Mouse (Mus musculus) heart, postnatal 0 days (tissue): ENCODE measurements at regions not wholly inside any gene's neighbourhood (a gene's known extent, or its start where the extent isn't known, plus 50 kb on each side); places are given as distances from the start of the nearest gene placed in this dataset.

Experiments
- ATAC-seq: fragments of 200-750 bp; cut with Nextera tagmentation; 2 replicates; pipeline ENCODE4 v1.8.0; 2017; ENCODE audit warnings: low read depth, moderate number of reproducible peaks, moderate library complexity; ENCODE audit not compliant: insufficient read depth
- DNase-seq: peaks from one replicate; pipeline ENCODE4 v3.0.0-alpha.2; 2016; ENCODE audit warnings: low spot score
- H3K27ac ChIP-seq: fragments of 300-500 bp; sonication (generic); 2 replicates; pipeline ENCODE4 v1.5.1; 2014; ENCODE audit warnings: low read depth, mild to moderate bottlenecking
- H3K27me3 ChIP-seq: fragments of 300-500 bp; sonication (generic); 2 replicates; pipeline ENCODE4 v1.6.1; 2014; ENCODE audit warnings: low read length, mixed read lengths; ENCODE audit not compliant: control insufficient read depth, insufficient read depth
- H3K36me3 ChIP-seq: fragments of 300-500 bp; sonication (generic); replicated peaks from 2 replicates; pipeline ENCODE4 v1.6.1; 2014; ENCODE audit warnings: low read length, mixed read lengths; ENCODE audit not compliant: control insufficient read depth, insufficient read depth
- H3K4me1 ChIP-seq: fragments of 300-500 bp; sonication (generic); 2 replicates; pipeline ENCODE4 v1.6.1; 2014; ENCODE audit warnings: antibody characterized with exemption; ENCODE audit not compliant: control insufficient read depth, insufficient read depth
- H3K4me2 ChIP-seq: fragments of 300-500 bp; sonication (generic); 2 replicates; pipeline ENCODE4 v1.6.1; 2014; ENCODE audit warnings: low read depth, mild to moderate bottlenecking, low read length, moderate library complexity
- H3K4me3 ChIP-seq: fragments of 300-500 bp; sonication (generic); 2 replicates; pipeline ENCODE4 v1.5.1; 2014; ENCODE audit warnings: low read depth, low read length
- H3K9ac ChIP-seq: fragments of 300-500 bp; sonication (generic); replicated peaks from 2 replicates; pipeline ENCODE4 v1.6.1; 2014; ENCODE audit warnings: low read depth, low read length, mixed read lengths
- H3K9me3 ChIP-seq: fragments of 300-500 bp; sonication (generic); replicated peaks from 2 replicates; pipeline ENCODE4 v1.6.1; 2016; ENCODE audit warnings: low read length; ENCODE audit not compliant: control insufficient read depth
- CTCF ChIP-seq: IDR thresholded peaks from 2 replicates; pipeline ENCODE4 v1.5.1; 2016; ENCODE audit warnings: antibody characterized with exemption, control low read depth, low read depth
- EP300 ChIP-seq: IDR thresholded peaks from 2 replicates; pipeline ENCODE4 v1.6.1; 2016; ENCODE audit warnings: antibody characterized with exemption, low read depth
- WGBS: fragments of 180-500 bp; shearing (Covaris S2); extraction: QIAGEN DNeasy Blood & Tissue Kit; methylation state at CpG from one replicate; pipeline ENCODE4 v1.1.7; 2014; 5-methylcytosine and 5-hydroxymethylcytosine counted together

GRCm38 (mm10) chr15:59954345-59954744 lies 62.1 kb downstream of the 4933412E24Rik start:
- no peak for TF ChIP-seq EP300
- Histone ChIP-seq H3K9ac (no peak overlapping the region), H3K4me3 (no peak overlapping the region), H3K27ac (no peak overlapping the region), H3K4me1 (peaks cover 10% of the 10 kb centered on the region; the same call in 1 of the 2 replicates), H3K27me3 (no peaks in the 10 kb centered on the region), H3K36me3 (no peaks in the 10 kb centered on the region), H3K4me2 (no peak overlapping the region), H3K9me3 (no peaks in the 10 kb centered on the region)
- ATAC-seq (no peak), DNase-seq (no peak)
- 57% methylated on average over 3 of the region's 3 CpGs for whole genome bisulfite sequencing

GRCm38 (mm10) chr15:59953857-59954256 lies 62.6 kb downstream of the 4933412E24Rik start:
- WGBS, result 18% methylated on average over 4 of the region's 4 CpGs
- H3K36me3 ChIP-seq, result no peaks in the 10 kb centered on the region
- no peak overlapping the region for H3K9ac ChIP-seq
- H3K27ac ChIP-seq, result no peak overlapping the region
- no peak for ATAC-seq
- no peak for TF ChIP-seq EP300
- TF ChIP-seq CTCF, result no peak
- no peaks in the 10 kb centered on the region for H3K27me3 ChIP-seq
- H3K4me1 ChIP-seq, result peaks cover 10% of the 10 kb centered on the region; the same call in 1 of the 2 replicates
- H3K4me2 ChIP-seq, result no peak overlapping the region
- H3K9me3 ChIP-seq, result no peaks in the 10 kb centered on the region
- no peak overlapping the region for H3K4me3 ChIP-seq
- DNase-seq, result no peak

GRCm38 (mm10) chr15:59950617-59951216 lies 65.7 kb downstream of the 4933412E24Rik start:
- peaks cover 10% of the 10 kb centered on the region; the same call in 1 of the 2 replicates for H3K4me1 ChIP-seq
- peak overlapping the region; percentile 28; the same call in 1 of the 2 replicates for H3K4me2 ChIP-seq
- WGBS, result 70% methylated on average over 3 of the region's 3 CpGs
- no peaks in the 10 kb centered on the region for H3K36me3 ChIP-seq
- no peak overlapping the region for H3K27ac ChIP-seq
- no peaks in the 10 kb centered on the region for H3K27me3 ChIP-seq
- TF ChIP-seq EP300 (no peak), CTCF (no peak)
- no peaks in the 10 kb centered on the region for H3K9me3 ChIP-seq
- H3K9ac ChIP-seq, result no peak overlapping the region
- DNase-seq, result no peak
- no peak overlapping the region for H3K4me3 ChIP-seq
- ATAC-seq, result no peak

DNA sequence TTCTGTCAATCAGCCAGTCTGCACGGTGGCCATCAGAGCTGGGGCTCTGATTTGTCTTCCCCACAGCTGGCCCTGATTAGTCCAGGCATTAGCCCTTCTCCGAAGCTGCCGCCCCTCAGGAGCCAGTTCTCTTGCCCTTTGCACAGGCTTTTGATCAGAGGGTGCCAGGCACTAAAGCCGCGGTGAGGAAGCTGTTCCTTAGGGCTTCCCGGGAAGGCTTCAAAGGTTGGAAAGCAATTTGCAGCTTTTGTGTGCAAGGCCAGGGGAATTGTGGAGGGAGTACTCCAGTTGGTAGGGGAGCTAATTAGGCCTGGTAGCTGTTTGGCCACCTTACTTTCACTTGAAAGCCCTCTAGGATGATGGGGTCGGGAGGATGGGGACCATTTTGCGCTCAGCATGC lies 71.2 kb downstream of the 4933412E24Rik start:
- WGBS, result 21% methylated on average over 8 of the region's 8 CpGs
- Histone ChIP-seq H3K4me2 (no peak overlapping the region), H3K36me3 (no peaks in the 10 kb centered on the region), H3K4me3 (no peak overlapping the region), H3K27me3 (no peaks in the 10 kb centered on the region), H3K4me1 (peaks cover under 1% of the 10 kb centered on the region; the same call in 1 of the 2 replicates), H3K9me3 (peaks cover 6% of the 10 kb centered on the region; the same call in 1 of the 2 replicates), H3K27ac (no peak overlapping the region), H3K9ac (no peak overlapping the region)
- TF ChIP-seq EP300 (no peak), CTCF (no peak)
- ATAC-seq (no peak), DNase-seq (no peak)

GRCm38 (mm10) chr15:59936486-59936885 lies 79.9 kb downstream of the 4933412E24Rik start:
- 26% methylated on average over 5 of the region's 5 CpGs for WGBS
- Histone ChIP-seq H3K27ac (no peak overlapping the region), H3K36me3 (no peaks in the 10 kb centered on the region), H3K27me3 (no peaks in the 10 kb centered on the region), H3K4me3 (no peak overlapping the region), H3K4me2 (no peak overlapping the region), H3K4me1 (no peaks in the 10 kb centered on the region), H3K9me3 (peaks cover 4% of the 10 kb centered on the region; the same call in 1 of the 2 replicates), H3K9ac (no peak overlapping the region)
- ATAC-seq (no peak), DNase-seq (no peak)
- TF ChIP-seq CTCF (no peak), EP300 (no peak)

- DNase-seq, result no peak
These were observed 102.6 kb downstream of the 4933412E24Rik start for GRCm38 (mm10) chr15:59913860-59914259.

More at GRCm38 (mm10) chr15:59913860-59914259, 102.6 kb downstream of the 4933412E24Rik start:
- Histone ChIP-seq H3K4me1 (no peaks in the 10 kb centered on the region), H3K27ac (no peak overlapping the region), H3K9me3 (no peaks in the 10 kb centered on the region), H3K27me3 (no peaks in the 10 kb centered on the region), H3K4me2 (no peak overlapping the region), H3K36me3 (no peaks in the 10 kb centered on the region), H3K4me3 (no peak overlapping the region), H3K9ac (no peak overlapping the region)
- 62% methylated on average over 4 of the region's 4 CpGs for WGBS
- TF ChIP-seq EP300, result no peak
- TF ChIP-seq CTCF, result no peak
- ATAC-seq, result no peak
